Mouse (Mus musculus): ENCODE measurements around the gene Spata31d1d.
A peak's percentile ranks its signal among the peaks of the same experiment; 100 is the strongest.
"Not testable (repeated sequence)": the region's sequence is repeated elsewhere in the genome, so short reads cannot be mapped to it uniquely, and the experiment has no call there.

DNA sequence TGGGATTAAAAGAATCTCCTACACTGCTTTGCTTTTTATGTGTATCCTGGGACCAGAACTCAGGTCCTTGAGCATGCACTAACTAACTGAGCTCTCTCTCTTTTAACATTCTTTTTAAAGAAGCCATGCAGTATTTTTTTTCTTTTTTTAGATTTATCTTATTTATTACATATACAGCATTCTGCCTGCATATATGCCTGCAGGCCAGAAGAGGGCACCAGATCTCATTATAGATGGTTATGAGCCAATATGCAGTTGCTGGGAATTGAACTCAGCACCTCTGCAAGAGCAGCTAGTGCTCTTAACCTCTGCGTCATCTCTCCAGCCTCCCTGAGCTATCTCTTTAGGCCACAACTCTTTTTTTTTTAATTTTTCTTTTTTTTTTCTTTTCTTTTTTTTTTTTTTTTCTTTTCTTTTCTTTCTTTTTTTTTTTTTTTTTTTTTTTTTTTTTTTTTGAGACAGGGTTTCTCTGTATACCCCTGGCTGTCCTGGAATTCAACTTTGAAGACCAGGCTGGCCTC is 48.3 kb upstream of the Spata31d1d start:
- peak; percentile 48 for TF ChIP-seq CTCF (IDR thresholded peaks at IDR 0.05; ENCODE audit: low read depth)
- not testable (repeated sequence) for TF ChIP-seq EP300 (optimal IDR thresholded peaks at IDR 0.05)
